Mouse (Mus musculus) CD4-positive, CD25-positive, alpha-beta regulatory T cell, adult 4 months (primary cell): ENCODE data around the gene Msmo1. TPM values are rescaled to one million over a fixed set of nuclear protein-coding genes. Genes with fewer than 3 reads are reported as not detected.

Source experiments
- ATAC-seq: one replicate; pipeline ENCODE4 v1.8.0; 2017
- polyA plus RNA-seq, 2 experiments: library from polyadenylated mRNA; unstranded; fragments of 100-300 nt; shearing (Covaris generic); gene quantifications; one replicate each; pipeline ENCODE4 v1.2.1; 2017

Gene Msmo1
- polyA plus RNA-seq: 10 to 100 TPM; 54.8 to 63.1 TPM

DNA sequence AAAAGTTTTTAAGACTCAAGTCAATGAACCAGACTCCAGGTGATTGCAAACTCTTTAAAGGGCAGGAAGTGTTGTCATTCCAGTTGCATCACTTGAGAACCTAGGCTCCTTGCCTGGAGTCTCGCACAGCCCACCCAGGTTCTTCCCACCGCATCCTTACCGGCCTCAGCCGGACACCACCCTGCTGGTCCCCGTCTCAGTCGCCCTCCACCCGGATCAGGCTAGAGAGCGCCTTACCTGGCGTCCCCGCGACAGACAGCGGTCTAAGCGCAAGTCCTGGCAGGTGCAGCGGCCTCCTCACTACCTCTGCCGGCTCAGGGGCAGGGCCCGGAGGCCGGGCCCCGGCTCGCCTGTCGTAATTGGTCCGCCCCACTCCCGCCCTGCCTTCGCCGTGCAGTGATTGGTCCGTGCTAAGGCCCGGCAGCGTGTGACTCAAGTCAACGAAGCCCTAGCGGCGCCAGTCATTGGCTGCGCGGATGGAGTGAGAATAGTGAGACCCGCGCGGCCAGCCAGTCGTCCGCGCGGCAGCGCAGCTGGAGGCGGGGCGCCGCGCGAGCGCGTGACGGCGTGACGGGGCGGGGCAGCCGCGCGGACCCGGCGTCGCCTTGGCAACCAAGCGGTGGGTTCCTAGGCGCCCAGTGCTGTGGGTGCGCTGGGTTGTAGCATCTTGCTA, at the start of gene Msmo1:
Msmo1 (minus strand) TSS at position 522 of the 673 bp plus-strand sequence.
- ATAC-seq: peak; percentile 97

DNA sequence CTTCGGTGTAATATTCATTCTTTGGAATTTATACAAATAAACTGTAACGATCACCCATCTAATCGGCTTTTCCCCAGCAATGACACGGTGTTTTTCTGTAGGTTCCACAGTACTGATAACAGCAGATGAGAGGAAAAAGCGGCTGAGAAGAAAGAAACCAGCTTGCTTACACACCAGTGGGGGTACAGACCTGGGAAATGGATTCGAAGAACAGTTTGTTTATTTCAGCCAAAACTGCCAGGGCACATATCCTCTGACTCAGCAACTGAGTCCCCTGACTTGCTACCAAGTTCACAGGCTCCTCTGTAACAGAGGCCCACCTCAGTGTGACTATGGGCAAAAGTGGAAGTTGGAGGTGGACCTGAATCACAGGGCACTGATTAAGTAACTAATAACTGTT, 48.4 kb upstream of the Msmo1 start:
- ATAC-seq: no peak

DNA sequence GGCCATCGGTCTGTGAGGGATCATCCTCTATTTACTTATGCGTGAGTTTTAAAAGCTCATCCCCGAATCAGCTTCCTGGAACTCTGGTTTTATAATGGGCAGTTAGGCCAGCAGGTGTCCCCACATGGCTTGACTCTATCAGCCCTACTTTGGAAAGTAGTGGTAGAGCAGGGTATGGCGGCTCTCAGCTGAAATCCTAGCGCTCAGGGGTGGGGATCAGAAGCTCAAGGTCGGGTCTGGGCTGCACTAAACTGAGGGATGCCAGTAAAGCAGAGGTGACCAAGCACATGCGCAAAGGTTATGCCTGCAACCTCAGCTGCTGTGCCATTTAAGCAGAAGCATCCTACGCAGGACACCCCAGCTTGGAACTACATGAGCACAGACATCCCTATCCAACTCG, 44.3 kb upstream of the Msmo1 start:
- ATAC-seq: no peak

DNA sequence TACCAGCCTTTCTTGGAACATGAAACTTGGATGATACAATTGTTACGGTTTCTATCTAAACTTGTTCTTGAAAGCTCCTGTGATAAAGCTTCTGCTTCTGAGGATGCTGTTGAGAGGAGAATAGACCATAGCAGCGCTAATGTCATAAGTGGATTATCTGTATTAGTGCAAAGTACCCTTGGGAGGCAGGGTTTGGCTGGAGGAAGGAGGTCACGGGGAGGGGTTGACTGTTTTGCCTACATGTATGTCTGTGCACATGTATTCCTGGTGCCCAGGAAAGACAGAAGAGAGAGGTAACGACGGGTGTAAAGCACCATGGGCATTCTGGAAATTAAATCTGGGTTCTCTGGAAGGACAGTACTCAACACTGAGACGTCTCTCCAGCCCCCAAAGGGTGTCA, 40.5 kb upstream of the Msmo1 start:
- no peak for ATAC-seq

DNA sequence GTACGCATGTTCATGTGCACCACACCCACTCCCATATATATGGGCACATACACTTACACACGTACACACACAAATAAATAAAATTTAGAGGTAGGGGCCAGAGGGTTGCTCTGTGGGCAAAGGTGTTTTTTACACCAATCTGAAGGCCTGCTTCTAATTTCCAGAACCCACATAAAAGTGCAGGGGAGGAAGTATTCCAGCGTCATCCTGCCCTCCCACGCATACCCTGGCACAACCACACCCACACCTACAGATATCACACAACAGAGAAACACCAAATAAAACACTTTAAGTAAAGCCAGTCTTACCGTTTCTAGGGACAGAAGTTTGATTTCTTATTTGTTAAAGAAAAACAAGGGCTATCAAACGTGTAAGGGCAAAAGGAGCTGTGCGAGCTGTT, 37.2 kb upstream of the Msmo1 start:
- ATAC-seq: peak; percentile 56

- no peak for ATAC-seq
These were observed 36.0 kb upstream of the Msmo1 start for GRCm38 (mm10) chr8:64769586-64769985.

DNA sequence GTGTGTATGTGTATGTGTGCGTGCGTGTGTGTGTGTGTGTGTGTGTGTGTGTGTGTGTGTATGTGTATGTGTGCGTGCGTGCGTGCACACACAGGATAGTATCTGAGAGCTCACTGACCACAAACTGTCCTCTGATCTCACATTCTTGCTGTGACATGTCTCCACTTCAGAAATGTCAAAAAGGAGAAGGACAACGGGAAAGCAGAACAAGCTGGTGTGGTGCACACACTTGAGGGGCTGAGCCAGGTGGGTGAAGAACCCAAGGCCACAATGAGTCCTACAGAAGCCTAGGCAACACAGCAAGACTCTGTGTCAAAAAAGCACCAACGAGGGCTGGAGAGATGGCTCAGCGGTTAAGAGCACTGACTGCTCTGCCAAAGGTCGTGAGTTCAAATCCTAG, 35.1 kb upstream of the Msmo1 start:
- no peak for ATAC-seq

- ATAC-seq: no peak
These were observed 33.5 kb upstream of the Msmo1 start for GRCm38 (mm10) chr8:64767047-64767446.

DNA sequence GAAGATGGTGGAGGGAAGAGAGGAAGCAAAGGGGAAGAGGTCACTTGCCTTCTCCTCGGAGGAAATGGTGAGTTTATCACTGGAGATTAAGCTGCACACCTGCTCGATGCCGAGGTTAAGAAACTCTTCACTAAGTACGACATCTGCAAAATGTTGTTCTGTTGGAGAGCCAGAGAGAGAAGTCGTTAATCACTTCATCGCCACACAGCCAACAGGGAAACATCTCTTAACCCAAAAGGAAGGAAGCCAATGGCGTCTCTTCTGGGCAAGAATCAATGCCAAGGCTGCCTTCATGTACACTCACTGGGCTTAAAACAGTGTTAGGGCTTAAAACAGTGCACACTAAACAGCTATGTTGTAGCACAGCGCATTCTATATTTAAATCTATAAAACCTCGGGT, 30.5 kb upstream of the Msmo1 start:
- no peak for ATAC-seq

DNA sequence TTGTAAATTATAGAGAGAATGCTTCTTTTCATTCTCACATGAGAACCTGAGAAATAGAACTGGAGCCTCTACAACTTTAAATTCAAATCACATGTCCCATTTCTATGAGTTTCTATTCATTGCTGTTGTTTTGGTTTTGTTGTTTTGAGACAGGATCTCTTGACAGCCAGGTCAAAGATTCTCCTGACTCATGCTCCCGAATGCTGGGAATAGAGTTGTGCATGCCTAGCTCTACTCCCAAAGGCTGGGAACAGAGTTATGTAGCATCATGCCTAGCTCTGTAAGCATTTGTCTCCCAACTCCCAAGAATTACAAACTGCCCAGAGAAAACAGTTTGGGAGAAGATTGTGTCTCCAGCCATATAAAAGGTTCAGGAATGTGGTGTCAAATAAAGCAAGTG, 29.2 kb upstream of the Msmo1 start:
- ATAC-seq: no peak

DNA sequence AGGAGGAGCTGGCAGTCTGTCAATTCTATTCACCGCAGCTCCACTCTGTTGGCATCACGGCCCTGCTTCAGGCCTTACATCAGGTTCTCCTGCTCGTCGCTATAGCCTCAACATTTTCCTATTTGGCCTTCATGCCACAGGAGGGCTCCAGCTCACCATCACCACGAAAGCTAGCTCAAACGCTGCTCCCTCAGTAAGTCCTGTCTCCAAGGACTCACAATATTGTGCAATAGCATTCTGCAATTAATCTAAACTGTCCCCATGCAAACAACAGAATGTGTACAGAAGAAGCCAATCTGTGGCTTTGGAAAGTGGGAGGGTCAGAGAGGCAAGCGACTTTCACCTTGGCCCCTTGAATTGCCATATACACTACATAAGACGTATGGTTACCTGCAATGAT, 27.8 kb upstream of the Msmo1 start:
- no peak for ATAC-seq

- ATAC-seq: no peak
These were observed 24.4 kb upstream of the Msmo1 start for GRCm38 (mm10) chr8:64757956-64758355.

- no peak for ATAC-seq
These were observed 12.8 kb upstream of the Msmo1 start for GRCm38 (mm10) chr8:64746215-64747058.

DNA sequence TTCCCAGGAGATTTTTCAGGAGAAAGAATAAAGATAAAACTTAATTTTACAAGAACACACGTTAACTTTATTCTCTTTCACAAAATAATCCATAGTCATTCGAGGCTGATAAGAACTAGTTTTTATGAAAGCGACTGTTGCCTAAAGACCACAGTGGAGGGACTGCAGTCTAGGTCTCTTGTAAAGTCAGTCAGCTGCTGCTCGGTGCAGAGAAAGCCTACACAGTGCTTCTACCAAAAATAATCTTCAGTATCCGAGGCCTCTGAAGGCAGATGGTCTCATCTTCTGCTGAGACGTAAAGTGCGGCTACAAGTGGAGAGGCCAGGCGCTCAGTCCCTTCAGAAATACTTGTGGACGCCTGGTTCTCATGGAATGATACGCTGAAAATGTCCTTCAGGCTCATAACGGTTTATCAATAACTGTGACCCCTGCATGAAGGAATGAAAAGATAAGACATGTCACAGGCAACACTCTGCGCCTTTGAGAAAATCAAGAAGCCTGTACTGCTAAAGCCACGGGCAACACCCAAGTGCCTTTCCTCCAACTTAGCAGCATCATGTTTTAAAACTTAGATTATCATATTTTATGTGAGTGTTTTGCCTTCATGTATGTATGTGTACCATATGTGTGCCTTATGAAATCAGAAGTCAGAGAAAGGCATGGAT, 7.1 kb upstream of the Msmo1 start:
- no peak for ATAC-seq

DNA sequence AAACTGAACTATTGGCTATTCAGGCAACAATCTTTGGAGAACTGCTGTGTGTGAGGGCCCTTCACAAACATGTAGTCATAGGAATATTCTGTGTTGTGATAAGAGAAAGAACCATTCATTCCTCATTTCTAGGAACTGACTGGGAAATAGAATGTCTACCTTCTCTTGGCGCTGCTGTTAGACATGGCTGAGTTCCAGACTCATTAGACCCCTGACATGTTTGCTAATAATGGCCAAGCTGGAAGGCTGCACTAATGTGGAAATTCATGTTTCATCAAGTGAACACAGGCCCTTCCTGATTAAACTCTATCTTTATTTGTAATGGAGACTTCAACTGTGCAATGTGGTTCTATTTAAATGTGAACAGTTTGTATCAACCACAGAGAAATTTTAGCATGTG, 5.3 kb upstream of the Msmo1 start:
- ATAC-seq: no peak

DNA sequence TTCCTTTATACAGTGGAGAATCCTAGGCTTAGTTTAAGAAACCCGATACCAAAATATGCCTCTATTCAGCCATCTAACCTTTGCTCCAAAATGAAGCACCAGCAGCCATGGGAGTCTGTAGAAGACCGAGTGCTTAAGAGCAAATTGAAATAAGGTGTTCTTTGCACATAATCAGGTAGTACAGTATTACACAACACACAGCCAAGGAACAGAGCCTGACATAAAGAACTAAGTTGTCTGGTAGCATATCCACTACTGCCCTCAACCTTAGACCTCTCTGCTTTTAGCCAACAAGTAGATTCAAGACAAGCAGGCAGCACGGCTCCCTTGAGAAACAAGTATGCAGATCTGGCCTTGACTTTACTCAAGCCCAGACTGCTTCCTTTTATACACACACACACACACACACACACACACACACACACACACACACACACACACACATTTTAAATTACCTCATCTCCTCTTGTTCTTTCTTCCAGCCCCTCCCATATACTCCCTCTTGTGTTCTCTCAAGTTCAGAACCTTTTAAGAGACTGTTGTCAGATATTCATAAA, 3.3 kb upstream of the Msmo1 start:
- no peak for ATAC-seq

DNA sequence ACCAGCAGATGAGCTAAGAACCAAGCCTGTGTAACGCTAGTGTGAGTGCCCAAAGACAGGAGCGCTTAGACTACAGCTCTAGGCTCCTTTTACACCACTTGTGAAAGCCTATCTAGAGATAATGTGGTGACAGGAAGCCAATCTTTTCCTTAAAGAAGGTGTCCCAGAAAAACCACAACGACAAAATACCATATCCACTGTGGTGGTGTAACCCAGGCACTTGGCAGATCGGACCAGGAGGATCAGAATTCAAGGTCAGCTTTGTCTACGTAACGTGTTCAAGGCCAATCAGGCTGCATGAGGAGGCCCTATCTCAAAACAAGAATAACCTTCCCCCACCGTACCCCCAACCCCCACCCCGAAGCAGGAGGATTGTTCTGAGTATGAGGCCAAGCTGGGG, 1.6 kb upstream of the Msmo1 start:
- no peak for ATAC-seq

DNA sequence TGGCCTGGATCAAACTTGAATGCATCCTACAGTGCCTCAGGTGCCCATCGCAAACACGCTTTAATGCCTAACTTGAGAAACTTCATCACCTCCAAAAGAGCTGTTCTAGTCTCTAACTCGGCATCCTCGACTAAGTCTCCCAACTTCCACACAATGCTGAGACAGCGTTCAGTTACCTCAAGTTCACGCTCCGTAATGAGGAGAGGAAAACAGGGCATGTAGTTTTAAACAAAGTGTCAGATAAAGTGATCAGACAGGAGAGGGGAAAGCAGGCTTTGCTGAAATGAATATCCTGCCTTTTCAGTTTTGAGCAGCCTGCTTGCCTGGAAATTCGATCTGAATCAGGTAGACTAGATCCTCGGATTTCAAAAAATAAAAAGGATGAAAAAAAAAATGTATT, 996 bp downstream of the Msmo1 start:
- ATAC-seq: no peak

DNA sequence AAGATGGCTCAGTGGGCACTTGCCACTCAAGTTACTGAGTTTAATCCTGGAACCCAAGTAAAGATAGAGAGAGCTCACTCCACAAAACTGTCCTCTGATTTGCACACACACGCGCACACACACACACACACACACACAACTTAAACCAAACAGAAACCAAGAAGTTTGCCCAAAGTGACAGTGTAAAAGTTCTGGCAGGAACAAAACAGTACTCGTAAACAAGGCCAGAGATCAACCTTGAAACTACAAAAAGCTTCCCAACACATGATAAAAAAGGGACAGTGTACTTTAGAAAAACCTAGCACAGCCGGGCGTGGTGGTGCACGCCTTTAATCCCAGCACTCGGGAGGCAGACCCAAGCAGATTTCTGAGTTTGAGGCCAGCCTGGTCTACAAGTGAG, 5.4 kb downstream of the Msmo1 start:
- ATAC-seq: no peak

DNA sequence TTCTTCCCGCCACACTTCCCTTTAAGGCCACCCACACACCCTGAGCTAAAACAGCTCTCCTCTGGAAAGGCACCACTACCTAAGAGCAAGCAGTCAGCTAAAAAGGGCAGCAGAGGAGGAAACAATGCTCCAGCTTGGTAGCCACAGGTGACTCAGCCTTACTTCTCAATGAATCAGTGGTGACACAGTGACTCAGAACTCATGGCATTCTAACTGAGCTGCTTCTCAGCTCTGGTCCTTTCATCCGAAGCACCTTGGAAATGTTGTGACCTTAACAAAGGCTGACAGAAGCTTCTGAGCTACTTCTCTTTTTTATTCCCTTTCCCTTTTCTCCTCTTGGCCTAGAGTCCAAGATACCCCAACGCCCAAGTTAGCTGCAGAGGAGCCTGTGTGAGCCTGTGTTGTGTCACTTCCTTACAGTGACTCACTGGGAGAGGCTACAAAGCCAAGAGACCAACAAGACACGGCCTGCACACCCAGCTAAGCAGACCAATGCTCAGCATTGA, 7.3 kb downstream of the Msmo1 start:
- no peak for ATAC-seq

DNA sequence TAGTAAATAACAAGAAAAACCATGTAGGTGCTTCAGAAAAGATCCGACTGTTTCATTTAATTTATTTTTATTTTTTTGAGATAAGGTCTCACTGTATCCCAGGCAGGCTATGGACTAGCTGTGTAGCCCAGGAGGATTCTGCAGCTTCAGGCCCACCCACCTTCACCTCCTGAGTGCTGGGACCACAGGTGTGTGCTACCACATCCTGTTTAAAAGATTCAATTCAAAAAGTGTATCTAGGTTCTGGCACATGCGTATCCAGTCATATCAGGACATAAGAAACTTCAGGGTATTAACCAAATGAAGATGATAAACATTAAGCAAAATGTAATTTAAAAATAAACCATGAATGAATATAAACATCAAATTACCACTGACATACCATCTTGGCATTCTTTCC, 10.4 kb downstream of the Msmo1 start:
- peak; percentile 82 for ATAC-seq

DNA sequence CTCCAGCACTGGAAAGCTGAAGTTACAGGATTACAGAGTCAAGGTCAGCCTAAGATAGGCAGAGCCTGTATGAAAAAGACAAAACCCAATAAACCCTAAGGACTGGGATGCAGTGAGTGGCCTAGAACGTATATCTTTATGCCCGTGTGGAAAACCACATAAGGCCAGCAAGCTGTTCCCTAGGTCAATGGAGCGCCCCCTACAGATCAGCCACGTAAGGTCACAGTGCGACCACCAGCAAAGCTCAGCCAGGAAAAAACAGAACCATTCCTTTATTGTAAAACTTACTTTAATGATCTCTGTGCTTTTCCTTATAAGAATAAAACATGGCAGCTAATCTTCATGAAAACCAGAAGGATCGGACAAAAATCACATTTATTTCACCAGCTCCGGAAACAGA, 15.7 kb downstream of the Msmo1 start:
- ATAC-seq: no peak

- ATAC-seq: no peak
These were observed 21.1 kb downstream of the Msmo1 start for GRCm38 (mm10) chr8:64712499-64712898.
